Mouse (Mus musculus) urinary bladder, postnatal 14 days (tissue): ENCODE results near the gene Dusp1.

Source experiments
- DNase-seq: peaks from one replicate; pipeline ENCODE4 v3.0.0; 2021; ENCODE audit warnings: low spot score

Dusp1 gene

DNA sequence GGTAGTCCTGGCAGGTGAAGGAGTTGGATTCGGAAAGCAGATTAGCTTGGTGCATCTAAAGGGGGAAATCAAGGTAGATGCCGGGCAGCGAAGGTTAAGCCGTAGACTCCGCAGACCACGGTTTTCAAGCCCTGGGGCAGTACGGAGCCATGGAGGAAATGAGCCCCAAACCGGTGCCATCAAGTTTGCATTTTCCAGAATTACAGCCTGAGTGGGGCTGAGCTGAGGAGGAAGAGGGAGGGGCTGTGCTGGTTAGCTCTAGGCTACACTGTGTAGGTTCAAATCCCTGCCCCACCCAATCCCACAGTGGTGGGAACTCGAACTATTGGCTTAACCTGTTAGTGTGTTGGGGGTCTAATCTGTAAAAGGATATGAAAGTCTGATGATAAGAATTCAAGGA, 97.4 kb downstream of the Dusp1 start:
- DNase-seq = no peak

DNA sequence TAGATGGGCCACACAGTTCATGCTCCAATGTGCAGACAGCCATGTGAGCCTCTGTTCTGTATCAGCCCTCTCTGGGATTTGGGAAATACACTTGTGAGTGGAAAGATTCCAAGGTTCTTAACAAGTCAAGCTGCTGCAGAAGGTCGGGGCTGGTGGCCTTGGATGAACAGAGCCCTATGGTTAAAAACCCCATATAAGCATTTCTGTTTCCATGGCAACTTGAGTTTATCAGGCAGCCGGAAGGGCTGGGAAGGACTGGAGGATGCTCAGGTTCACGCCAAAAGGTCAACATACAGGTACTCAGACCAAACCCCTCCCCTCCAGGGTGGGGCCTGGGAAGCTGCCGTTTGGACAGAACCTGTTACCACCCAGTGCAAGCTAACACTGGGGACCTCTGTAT, 97.9 kb downstream of the Dusp1 start:
- DNase-seq = no peak

DNA sequence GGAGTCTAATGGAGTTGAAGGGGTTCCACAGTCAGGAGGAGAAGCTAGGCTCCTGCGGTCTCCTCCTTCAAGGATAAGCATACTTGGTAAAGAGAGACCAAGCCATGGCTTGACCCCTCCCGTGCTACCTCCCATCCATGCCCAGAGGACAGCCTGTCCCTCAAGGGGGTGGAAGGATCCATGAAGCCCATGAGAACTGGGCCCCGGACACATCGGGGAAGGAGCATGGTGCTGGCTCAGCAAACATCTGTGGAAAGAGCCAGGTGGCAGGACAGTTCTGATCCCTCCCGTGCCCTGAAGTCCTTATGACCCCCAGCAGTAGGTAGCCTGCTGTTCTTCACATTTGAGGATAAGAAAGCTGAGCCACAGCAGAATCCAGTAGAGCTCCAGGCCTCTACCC, 98.5 kb downstream of the Dusp1 start:
- no peak for DNase-seq

DNA sequence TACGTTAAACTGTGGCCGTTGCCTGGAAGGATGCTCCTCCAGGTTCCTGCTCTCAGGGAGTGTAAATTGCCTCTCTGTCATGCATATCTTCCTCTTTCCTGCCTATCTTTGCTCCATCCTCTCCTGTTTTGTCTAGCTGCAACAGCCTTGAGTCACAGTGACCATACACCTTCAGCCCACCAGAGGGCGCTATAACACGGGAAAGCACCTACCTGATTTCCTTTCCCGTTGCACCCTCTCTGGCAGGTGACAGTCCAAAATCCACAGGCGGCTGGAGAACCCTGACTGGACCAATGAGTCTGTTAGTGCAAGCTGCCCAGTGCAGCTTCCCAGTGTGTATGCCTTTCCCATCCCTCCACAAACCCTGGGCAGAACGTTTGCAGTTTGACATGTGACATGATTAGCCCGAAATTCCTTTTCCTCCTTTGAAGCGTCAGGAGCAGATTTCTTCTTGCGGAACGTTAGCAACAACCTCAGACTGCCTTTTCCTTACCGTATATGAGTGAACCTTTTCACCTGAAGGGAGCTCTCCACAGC, 99.2 kb downstream of the Dusp1 start:
- peak; percentile 81 for DNase-seq

DNA sequence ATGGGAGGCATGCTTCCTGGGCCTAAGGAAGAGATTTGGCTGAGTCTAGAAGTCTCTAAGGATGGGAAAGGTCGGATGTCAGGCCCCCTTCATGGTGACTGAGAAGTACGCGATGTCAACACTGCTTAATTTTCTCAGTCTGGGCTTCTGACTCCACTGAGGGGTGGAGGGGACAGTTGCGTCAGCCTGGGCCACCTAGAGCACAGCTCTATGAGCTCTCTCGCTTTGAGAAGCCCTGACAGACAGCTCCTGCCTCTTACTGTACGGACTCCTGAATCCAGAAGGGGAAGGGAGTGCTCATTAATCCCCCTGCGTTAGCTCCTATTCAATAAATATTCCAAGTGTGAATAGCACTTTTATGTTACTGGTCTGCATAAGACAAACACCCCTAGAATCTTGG, 103.9 kb downstream of the Dusp1 start:
- no peak for DNase-seq

DNA sequence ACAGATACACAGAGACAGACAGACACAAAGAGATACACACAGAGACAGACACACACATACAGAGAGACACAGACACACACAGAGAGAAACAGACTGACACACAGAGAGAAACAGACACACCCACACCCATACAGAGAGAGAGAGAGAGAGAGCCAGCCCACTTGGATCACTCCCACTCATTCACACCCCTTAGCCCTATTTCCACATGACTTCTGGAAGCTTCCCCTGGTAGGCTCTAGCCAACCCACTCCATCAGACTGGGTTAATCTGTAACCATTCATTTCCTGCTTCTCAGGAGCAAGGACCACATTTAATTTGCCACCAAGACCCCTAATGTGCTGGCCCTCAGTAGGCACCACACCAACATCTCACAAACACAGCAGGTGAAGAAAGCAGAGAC, 104.4 kb downstream of the Dusp1 start:
- DNase-seq = no peak
